Mouse (Mus musculus) fat pad, adult 2 months (tissue): ENCODE measurements around the gene Nap1l1.
A peak's percentile ranks its signal among the peaks of the same experiment; 100 is the strongest.
"Not testable (repeated sequence)": the region's sequence is repeated elsewhere in the genome, so short reads cannot be mapped to it uniquely, and the experiment has no call there.

Experiments
- DNase-seq: peaks from one replicate; pipeline ENCODE4 v3.0.0-alpha.2; 2011; ENCODE audit warnings: low read depth, low spot score; ENCODE audit errors: extremely low read depth

Nap1l1 gene

GRCm38 (mm10) chr10:111472686-111473510 lies at the start of gene Nap1l1:
Nap1l1 (plus strand) TSS chr10:111473223.
- DNase-seq, result peak; percentile 18

GRCm38 (mm10) chr10:111426491-111426890 lies 46.5 kb upstream of the Nap1l1 start:
- DNase-seq, result no peak

- no peak for DNase-seq
Observed at GRCm38 (mm10) chr10:111433502-111433901, 39.5 kb upstream of the Nap1l1 start.

- no peak for DNase-seq
Observed at GRCm38 (mm10) chr10:111441034-111441440, 32.0 kb upstream of the Nap1l1 start.

DNA sequence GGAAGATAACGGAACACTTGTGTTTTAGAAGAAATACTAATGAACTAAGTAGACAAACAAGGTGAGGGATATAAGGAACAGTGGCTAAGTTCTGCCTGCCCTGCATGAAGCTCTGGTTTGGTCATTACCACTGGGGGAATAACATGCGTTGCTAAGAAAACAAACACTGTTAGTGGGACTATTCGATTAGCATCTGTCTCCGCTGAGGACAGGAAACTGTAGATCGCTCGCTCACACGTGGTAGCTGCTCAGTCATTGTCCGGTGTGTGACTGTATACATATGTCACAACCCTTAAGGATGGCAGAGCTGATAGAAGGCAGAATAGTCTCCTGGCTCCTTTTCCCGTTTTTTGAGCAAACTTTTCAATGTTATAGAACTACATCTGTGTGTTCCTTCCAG lies 28.8 kb upstream of the Nap1l1 start:
- DNase-seq, result no peak

DNA sequence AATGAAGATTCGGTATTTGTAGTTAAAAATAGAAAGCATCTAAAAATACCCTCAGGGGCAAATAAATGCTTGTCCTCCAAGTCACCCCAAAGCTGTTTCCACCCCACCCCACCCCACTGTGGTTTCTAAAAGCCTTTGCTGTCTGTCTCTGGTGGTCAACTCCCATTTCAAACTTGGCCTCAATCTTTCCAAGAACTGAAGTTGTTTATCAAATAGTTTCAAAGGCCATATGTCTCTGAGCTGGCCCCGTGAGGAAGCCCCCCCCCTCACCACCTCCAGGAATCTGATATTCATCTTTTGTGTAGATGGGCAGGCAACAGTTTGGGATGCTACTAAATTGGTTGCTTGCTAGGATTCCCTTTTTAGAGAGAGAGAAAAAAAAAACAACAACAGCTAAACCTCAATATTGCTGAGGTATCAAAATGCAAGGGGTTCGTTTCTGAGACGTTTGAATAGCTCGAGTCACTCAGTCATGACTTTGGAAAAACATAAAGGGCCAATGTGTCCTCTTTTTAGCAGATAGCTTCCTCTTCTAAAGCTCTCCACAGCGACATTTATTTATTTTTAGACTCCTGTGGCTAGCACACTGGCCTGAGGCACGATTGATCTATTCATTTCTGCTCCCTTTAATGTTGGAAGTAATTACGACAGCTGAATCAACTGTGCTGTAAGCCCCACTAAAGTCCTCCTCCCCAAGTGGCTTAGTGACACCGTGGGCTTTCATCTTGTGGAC lies 26.9 kb upstream of the Nap1l1 start:
- DNase-seq, result no peak

GRCm38 (mm10) chr10:111446672-111447008 lies 26.4 kb upstream of the Nap1l1 start:
- DNase-seq, result not testable (repeated sequence)

- not testable (repeated sequence) for DNase-seq
Observed at GRCm38 (mm10) chr10:111449662-111450061, 23.4 kb upstream of the Nap1l1 start.

GRCm38 (mm10) chr10:111451683-111452322 lies 21.2 kb upstream of the Nap1l1 start:
- DNase-seq, result no peak

DNA sequence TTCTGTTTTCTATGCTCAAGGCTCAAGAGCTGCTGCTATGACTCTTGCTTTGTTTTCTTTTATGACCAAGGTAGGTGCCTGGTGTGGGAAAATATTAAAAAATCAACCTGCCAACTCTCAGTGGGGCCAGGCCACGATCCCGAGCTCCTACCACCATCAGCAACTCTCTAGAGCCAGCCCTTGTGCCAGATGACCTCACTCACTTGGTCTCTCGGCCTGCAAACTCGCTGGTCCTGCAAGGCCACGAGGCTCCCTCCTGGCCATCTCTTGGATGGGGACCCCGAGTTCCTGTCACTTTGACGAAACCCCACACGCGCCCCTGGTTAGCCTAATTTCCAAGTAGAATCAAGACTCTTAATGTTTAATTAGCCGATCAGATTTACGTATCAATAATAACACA lies 20.6 kb upstream of the Nap1l1 start:
- DNase-seq, result no peak

GRCm38 (mm10) chr10:111454698-111455308 lies 18.2 kb upstream of the Nap1l1 start:
- DNase-seq, result no peak

DNA sequence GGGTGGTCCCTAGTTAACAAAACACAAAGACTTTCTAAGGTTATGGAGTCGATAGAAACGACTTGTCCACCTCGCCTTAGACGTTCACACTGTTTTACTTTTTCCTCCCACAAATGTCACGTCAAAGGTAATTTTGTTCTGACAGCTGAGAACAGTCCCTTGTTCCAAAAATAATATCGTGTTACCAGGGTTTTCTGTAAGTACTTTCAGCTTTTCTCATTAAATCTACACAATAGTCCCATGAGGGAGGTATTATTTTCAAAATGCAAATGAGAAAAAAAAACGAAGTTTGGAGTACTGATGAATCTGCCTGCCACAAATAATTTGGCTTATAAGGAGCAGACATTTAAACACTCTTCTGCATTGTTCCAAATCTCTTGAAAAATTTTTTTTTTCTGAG lies 14.9 kb upstream of the Nap1l1 start:
- DNase-seq, result no peak

GRCm38 (mm10) chr10:111459040-111459439 lies 14.0 kb upstream of the Nap1l1 start:
- DNase-seq, result no peak

DNA sequence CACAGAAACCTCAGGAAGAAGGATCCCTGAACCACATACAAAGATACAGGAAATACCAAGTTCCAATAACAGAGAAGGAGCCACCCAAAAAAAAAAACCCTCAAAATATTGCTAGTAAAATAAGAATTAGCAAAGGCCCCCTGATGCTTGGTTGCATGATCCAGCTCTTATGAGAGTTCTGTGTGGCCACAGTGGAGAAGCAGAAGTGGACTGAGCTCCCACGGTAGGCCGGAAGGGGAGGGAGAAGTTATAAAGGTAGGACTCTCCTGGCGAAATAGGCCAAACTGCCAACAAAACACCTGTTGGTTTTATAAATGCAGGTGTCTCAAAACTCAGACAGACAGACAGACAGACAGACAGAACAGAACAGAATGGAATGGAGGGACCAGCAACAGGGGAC lies 13.1 kb upstream of the Nap1l1 start:
- DNase-seq, result no peak

DNA sequence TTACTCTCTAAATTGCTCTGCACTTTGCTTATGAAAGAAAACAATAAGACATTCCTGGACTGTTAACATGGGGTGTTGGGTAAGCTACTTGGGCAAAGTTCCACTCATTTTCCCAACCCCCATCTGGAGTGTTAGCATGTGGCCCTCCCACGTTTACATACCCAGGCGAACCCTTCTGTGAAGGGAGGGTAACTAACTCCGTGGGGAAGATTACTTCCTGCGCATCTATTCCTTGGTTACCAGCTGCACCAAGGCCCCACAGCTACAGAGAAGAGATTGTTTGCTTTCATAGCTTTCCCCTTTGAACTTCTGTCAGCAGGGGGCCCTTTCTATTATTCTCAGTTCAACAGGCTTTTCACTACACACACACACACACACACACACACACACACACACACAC lies 12.6 kb upstream of the Nap1l1 start:
- DNase-seq, result no peak

GRCm38 (mm10) chr10:111464833-111465232 lies 8.2 kb upstream of the Nap1l1 start:
- DNase-seq, result no peak

GRCm38 (mm10) chr10:111465409-111465808 lies 7.6 kb upstream of the Nap1l1 start:
- DNase-seq, result no peak

GRCm38 (mm10) chr10:111471166-111471565 lies 1.9 kb upstream of the Nap1l1 start:
- no peak for DNase-seq

- no peak for DNase-seq
Observed at GRCm38 (mm10) chr10:111473511-111474371, 718 bp downstream of the Nap1l1 start.

GRCm38 (mm10) chr10:111476301-111476700 lies 3.3 kb downstream of the Nap1l1 start:
- DNase-seq, result no peak
